In the genomic region with DNA sequence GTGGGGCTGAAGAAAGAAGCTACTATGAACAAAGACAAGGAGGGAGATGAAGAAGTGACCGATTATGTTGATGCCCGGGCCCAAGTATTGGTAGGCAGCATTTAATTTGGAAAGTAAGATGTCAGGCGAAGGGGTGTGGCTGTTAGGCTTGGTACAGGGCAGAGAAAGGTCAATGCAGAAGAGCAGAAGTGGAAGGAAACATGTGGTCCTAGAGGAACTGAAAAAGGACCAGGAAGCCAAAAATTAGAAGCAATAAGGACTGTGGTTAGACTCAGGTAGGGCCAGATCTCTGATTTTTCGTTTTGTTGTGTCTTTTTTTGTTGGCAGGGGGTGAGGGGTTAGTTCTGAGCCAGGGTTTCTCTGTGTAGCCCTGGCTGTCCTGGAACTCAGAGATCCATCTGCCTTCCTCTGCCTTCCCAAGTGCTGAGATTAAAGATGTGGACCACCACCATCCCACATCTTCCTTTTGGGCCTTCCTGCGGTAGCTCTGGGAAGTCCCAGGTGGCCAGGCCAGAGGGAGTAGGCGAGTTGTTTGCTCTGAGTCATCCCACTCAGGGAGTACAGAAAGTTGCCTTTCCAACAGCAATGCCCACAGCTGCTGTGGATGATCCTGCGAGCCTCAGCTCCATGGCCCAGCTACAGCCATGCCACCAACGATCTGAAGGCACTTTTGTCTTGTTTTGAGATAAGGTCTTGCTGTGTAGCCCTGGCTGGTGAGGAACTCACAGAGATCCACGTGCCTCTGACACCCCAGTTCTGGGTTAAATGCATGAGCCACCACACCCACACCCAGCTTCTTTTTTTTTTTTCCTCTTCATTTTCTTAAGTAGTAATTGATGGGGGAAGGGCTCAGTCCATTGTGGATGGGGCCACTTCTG, we compare ENCODE assay signal across 23 mouse cellular contexts. TPM values are rescaled to one million over a fixed set of nuclear protein-coding genes. Genes with fewer than 3 reads are reported as not detected.
DNase-seq lines count a peak whose midpoint lies in the region; ATAC-seq and TF ChIP-seq lines count a peak whose summit lies in the region.
"Had no signal": no experiment of that assay in that cellular context is flagged by ENCODE, and none has a peak within 500 bp of the region (broad histone marks: within the 10 kb centered on the region; RNA-seq: fewer than 3 reads in every experiment).

No protein-coding gene starts in this region.

- H3K4me3 ChIP-seq in gastrocnemius, adult 2 months, result no peak overlapping the region
- no peak overlapping the region for H3K4me3 ChIP-seq in testis, adult 2 months (ENCODE audit: control insufficient read depth, low read depth, low read length)
- no peak overlapping the region for H3K4me3 ChIP-seq in hindbrain, embryonic 12.5 days
- H3K4me3 ChIP-seq: embryonic facial prominence, embryonic 10.5 days; erythroblast, embryonic 14.5 days; heart, embryonic 10.5 days; limb, embryonic 15.5 days; lung, embryonic 15.5 days; midbrain, embryonic 13.5 days; stomach, embryonic 15.5 days had no signal

- no peaks in the 10 kb centered on the region for H3K27me3 ChIP-seq in testis, adult 2 months (ENCODE audit: control insufficient read depth, insufficient read depth, low read length)
- H3K27me3 ChIP-seq in hindbrain, embryonic 12.5 days, result no peaks in the 10 kb centered on the region
- H3K27me3 ChIP-seq: limb, embryonic 15.5 days; lung, embryonic 15.5 days; midbrain, embryonic 13.5 days; stomach, embryonic 15.5 days had no signal

- ATAC-seq in megakaryocyte progenitor cell, adult 5-6 weeks (replicated peaks; ENCODE audit: poor library complexity), result peak; percentile 30
- ATAC-seq in hindbrain, embryonic 12.5 days (ENCODE audit: low FRiP score), result no peak
- ATAC-seq: forebrain, postnatal 0 days; inflammation-experienced regulatory T-cells, adult 6 months; midbrain, embryonic 13.5 days had no signal

- H3K9ac ChIP-seq in hindbrain, embryonic 12.5 days, result no peak overlapping the region
- H3K9ac ChIP-seq: forebrain, postnatal 0 days; limb, embryonic 15.5 days; lung, embryonic 15.5 days; midbrain, embryonic 13.5 days; stomach, embryonic 15.5 days had no signal

- WGBS in hindbrain, embryonic 12.5 days, result 81% methylated on average over 9 of the region's 9 CpGs

- no peak for DNase-seq in gastrocnemius, adult 2 months
- DNase-seq in gastrocnemius, postnatal 14 days, result no peak
- DNase-seq in testis, postnatal 14 days (ENCODE audit: low spot score), result no peak
- no peak for DNase-seq in left cerebral cortex, adult 11 months (ENCODE audit: low spot score)
- no peak for DNase-seq in adrenal gland, postnatal 4 days (ENCODE audit: low spot score in 2 of 2)
- DNase-seq: adrenal gland, adult 2 months; cerebellum, postnatal 25 days; forebrain, postnatal 0 days; gastrocnemius, postnatal 10 days; right cerebral cortex, postnatal 25 days; thymus, postnatal 4 days had no signal

- peaks cover 6% of the 10 kb centered on the region for H3K4me1 ChIP-seq in testis, adult 2 months (ENCODE audit: control insufficient read depth, insufficient read depth, low read length)
- no peaks in the 10 kb centered on the region for H3K4me1 ChIP-seq in hindbrain, embryonic 12.5 days
- H3K4me1 ChIP-seq: embryonic facial prominence, embryonic 10.5 days; heart, embryonic 10.5 days; limb, embryonic 15.5 days; lung, embryonic 15.5 days; midbrain, embryonic 13.5 days; stomach, embryonic 15.5 days had no signal

- H3K9me3 ChIP-seq in hindbrain, embryonic 12.5 days (replicated peaks), result no peaks in the 10 kb centered on the region
- H3K9me3 ChIP-seq: embryonic facial prominence, embryonic 10.5 days; heart, embryonic 10.5 days; limb, embryonic 15.5 days; lung, embryonic 15.5 days; midbrain, embryonic 13.5 days; stomach, embryonic 15.5 days had no signal

- intact Hi-C loops in gastrocnemius, adult 2 months (cut with DNase I), result no loop called here
- intact Hi-C loops in gastrocnemius, postnatal 14 days (cut with DNase I; ENCODE audit: low total_unique reads), result no loop called here

- TF ChIP-seq CTCF in gastrocnemius, adult 2 months (IDR thresholded peaks at IDR 0.05), result no peak
- TF ChIP-seq CTCF in testis, adult 2 months (IDR thresholded peaks at IDR 0.05; ENCODE audit: control insufficient read depth, insufficient read depth, insufficient replicate concordance, low read depth, low read length), result 0 out of 2 replicates have a peak, but pooled peaks have one; percentile 0

- no peak overlapping the region for H3K4me2 ChIP-seq in hindbrain, embryonic 12.5 days (replicated peaks)
- H3K4me2 ChIP-seq: limb, embryonic 15.5 days; lung, embryonic 15.5 days; midbrain, embryonic 13.5 days; stomach, embryonic 15.5 days had no signal

- TF ChIP-seq POLR2A in testis, adult 2 months (IDR thresholded peaks at IDR 0.05; ENCODE audit: control insufficient read depth, low read depth, low read length), result no peak

- no peaks in the 10 kb centered on the region for H3K36me3 ChIP-seq in testis, adult 2 months (ENCODE audit: control insufficient read depth, insufficient read depth, low read length)
- H3K36me3 ChIP-seq in hindbrain, embryonic 12.5 days, result no peaks in the 10 kb centered on the region
- H3K36me3 ChIP-seq: embryonic facial prominence, embryonic 10.5 days; heart, embryonic 10.5 days; limb, embryonic 15.5 days; lung, embryonic 15.5 days; midbrain, embryonic 13.5 days; stomach, embryonic 15.5 days had no signal

- H3K27ac ChIP-seq in gastrocnemius, adult 2 months, result peak overlapping the region; percentile 28; the same call in 1 of the 2 replicates
- H3K27ac ChIP-seq in testis, adult 2 months (ENCODE audit: control insufficient read depth, insufficient read depth, low read depth, low read length), result no peak overlapping the region
- H3K27ac ChIP-seq in hindbrain, embryonic 12.5 days, result no peak overlapping the region
- H3K27ac ChIP-seq: embryonic facial prominence, embryonic 10.5 days; heart, embryonic 10.5 days; kidney, postnatal 0 days; limb, embryonic 15.5 days; lung, embryonic 15.5 days; midbrain, embryonic 13.5 days; stomach, embryonic 15.5 days had no signal

RNA-seq across cellular contexts. Expression of gene Map4k1, which starts 25.6 kb away (rescaled TPM):
- total RNA-seq in gastrocnemius, adult 2 months (2021), result under 1 TPM; 0.25 to 0.33 TPM
- 1 to 10 TPM in 1 of 2 experiments, under 1 TPM in 1; 0.71 to 1.2 TPM for total RNA-seq in gastrocnemius, postnatal 14 days (2021)
- 58.8 and 83.2 TPM in 2 replicates for polyA plus RNA-seq in testis, adult 2 months (2012; rRNA removed)
- total RNA-seq in megakaryocyte progenitor cell, adult 5-6 weeks (2015), result 38.5 and 49.8 TPM in 2 replicates
- 62.8 and 65.6 TPM in 2 replicates for total RNA-seq in megakaryocyte progenitor cell, adult 5-6 weeks (2017)
- polyA plus RNA-seq in hindbrain, embryonic 12.5 days (2016; fragmentation: Nextera tagmentation; extraction: Ambion mirVana), result 4.9 and 5.4 TPM in 2 replicates
- total RNA-seq in adrenal gland, postnatal 4 days (2021), result 1 to 10 TPM; 2.5 to 3.6 TPM

RNA-seq across cellular contexts. Expression of gene Eif3k, which starts 25.8 kb away (rescaled TPM):
- total RNA-seq in gastrocnemius, adult 2 months (2021), result 100 to 1,000 TPM; 122 to 141 TPM
- 100 to 1,000 TPM; 142 to 147 TPM for total RNA-seq in gastrocnemius, postnatal 14 days (2021)
- 379 and 426 TPM in 2 replicates for polyA plus RNA-seq in testis, adult 2 months (2012; rRNA removed)
- total RNA-seq in megakaryocyte progenitor cell, adult 5-6 weeks (2015), result 248 and 305 TPM in 2 replicates
- 384 and 406 TPM in 2 replicates for total RNA-seq in megakaryocyte progenitor cell, adult 5-6 weeks (2017)
- polyA plus RNA-seq in hindbrain, embryonic 12.5 days (2016; fragmentation: Nextera tagmentation; extraction: Ambion mirVana), result 298 and 331 TPM in 2 replicates
- total RNA-seq in adrenal gland, postnatal 4 days (2021), result 100 to 1,000 TPM; 308 to 312 TPM

RNA-seq across cellular contexts. Expression of gene Actn4, which starts 45.3 kb away (rescaled TPM):
- 10 to 100 TPM; 27.1 to 40.2 TPM for total RNA-seq in gastrocnemius, adult 2 months (2021)
- total RNA-seq in gastrocnemius, postnatal 14 days (2021), result 10 to 100 TPM; 68.1 to 85.9 TPM
- 73.9 and 77.5 TPM in 2 replicates for polyA plus RNA-seq in testis, adult 2 months (2012; rRNA removed)
- 86.4 and 87.2 TPM in 2 replicates for total RNA-seq in megakaryocyte progenitor cell, adult 5-6 weeks (2015)
- 47.1 and 49.5 TPM in 2 replicates for total RNA-seq in megakaryocyte progenitor cell, adult 5-6 weeks (2017)
- 194 and 200 TPM in 2 replicates for polyA plus RNA-seq in hindbrain, embryonic 12.5 days (2016; fragmentation: Nextera tagmentation; extraction: Ambion mirVana)
- 100 to 1,000 TPM; 220 to 242 TPM for total RNA-seq in adrenal gland, postnatal 4 days (2021)

Comparison
In these comparisons a context has a peak if more than half of its experiments do, and no peak if none do; other contexts are left out.
1. RNA of gene Map4k1, which starts 25.6 kb away (total RNA-seq): 38.5 to 65.6 TPM in megakaryocyte progenitor cell, adult 5-6 weeks; 2.5 to 3.6 TPM in adrenal gland, postnatal 4 days, 0.71 to 1.2 TPM in gastrocnemius, postnatal 14 days and 0.25 to 0.33 TPM in gastrocnemius, adult 2 months; every median in the first group is over 4 times any median in the second.